22 mouse cellular contexts compared by ENCODE assay signal in the genomic region with DNA sequence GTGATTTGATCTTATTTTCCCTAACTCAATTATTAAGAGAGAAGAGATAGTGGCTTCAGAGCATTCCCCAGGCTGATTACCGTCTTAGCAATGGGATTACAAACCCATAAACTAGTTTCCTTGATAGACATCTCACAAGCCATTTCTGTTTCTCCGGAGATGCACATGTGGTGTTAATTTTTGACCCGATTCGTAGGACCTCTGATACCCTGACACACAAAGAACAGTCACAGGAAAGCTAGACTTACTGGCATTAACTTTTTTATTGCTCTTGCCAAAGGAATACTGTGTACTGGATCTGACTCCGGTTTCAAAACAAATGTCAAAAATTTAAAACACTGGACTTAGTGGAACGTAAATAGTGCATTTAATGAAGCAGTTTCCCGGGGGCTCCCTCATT.
DNase-seq lines count a peak whose midpoint lies in the region; ATAC-seq and TF ChIP-seq lines count a peak whose summit lies in the region.
"Had no signal": no experiment of that assay in that cellular context is flagged by ENCODE, and none has a peak within 500 bp of the region (broad histone marks: within the 10 kb centered on the region; RNA-seq: fewer than 3 reads in every experiment).

No protein-coding gene starts in this region.

- no peak overlapping the region for H3K4me3 ChIP-seq in kidney, embryonic 14.5 days (ENCODE audit: low read length)
- peak overlapping the region; percentile 26 to 42; a peak in 1 of 4 replicates for H3K4me3 ChIP-seq in MEL (ENCODE audit: control insufficient read depth in 1 of 2, insufficient read depth in 1 of 2, low read depth in 2 of 2, low read length in 2 of 2)
- peak overlapping the region; percentile 13; the same call in 1 of the 2 replicates for H3K4me3 ChIP-seq in embryonic facial prominence, embryonic 10.5 days
- H3K4me3 ChIP-seq: heart, embryonic 15.5 days; midbrain, embryonic 15.5 days; myocyte; stomach, embryonic 15.5 days had no signal

- H3K9me3 ChIP-seq in kidney, embryonic 14.5 days (ENCODE audit: control insufficient read depth, low read length), result no peaks in the 10 kb centered on the region
- H3K9me3 ChIP-seq in MEL (replicated peaks; ENCODE audit: insufficient read depth, low read length), result no peaks in the 10 kb centered on the region
- no peaks in the 10 kb centered on the region for H3K9me3 ChIP-seq in embryonic facial prominence, embryonic 10.5 days
- H3K9me3 ChIP-seq: heart, embryonic 15.5 days; midbrain, embryonic 15.5 days; stomach, embryonic 15.5 days had no signal

- H3K79me2 ChIP-seq in MEL (ENCODE audit: control insufficient read depth, insufficient read depth, low read length, poor library complexity), result no peaks in the 10 kb centered on the region

- H3K9ac ChIP-seq in kidney, embryonic 14.5 days (ENCODE audit: low read depth, low read length), result no peak overlapping the region
- peak overlapping the region; percentile 54; the same call in 1 of the 2 replicates for H3K9ac ChIP-seq in MEL (ENCODE audit: control insufficient read depth, low read depth, low read length, poor library complexity, severe bottlenecking)
- H3K9ac ChIP-seq: heart, embryonic 15.5 days; midbrain, embryonic 15.5 days; stomach, embryonic 15.5 days had no signal

- no peak for ATAC-seq in kidney, embryonic 14.5 days (ENCODE audit: low FRiP score, low TSS enrichment)
- ATAC-seq: forebrain, embryonic 16.5 days; hindbrain, postnatal 0 days; midbrain, embryonic 15.5 days; Patski had no signal

- WGBS in kidney, embryonic 14.5 days, result 17% methylated on average over 7 of the region's 7 CpGs
- WGBS in embryonic facial prominence, embryonic 10.5 days, result 30% methylated on average over 7 of the region's 7 CpGs

- no peak for TF ChIP-seq POLR2A in MEL (IDR thresholded peaks at IDR 0.05; ENCODE audit: control insufficient read depth in 1 of 2, insufficient read depth in 1 of 2, low read depth in 1 of 2, low read length in 2 of 2, poor library complexity in 1 of 2)

- H3K4me2 ChIP-seq in kidney, embryonic 14.5 days (replicated peaks; ENCODE audit: low read depth, low read length), result peak overlapping the region; percentile 17; the same call in 1 of the 2 replicates
- H3K4me2 ChIP-seq: heart, embryonic 15.5 days; liver, embryonic 11.5 days; midbrain, embryonic 15.5 days; stomach, embryonic 15.5 days had no signal

- no peaks in the 10 kb centered on the region for H3K36me3 ChIP-seq in kidney, embryonic 14.5 days (ENCODE audit: control insufficient read depth, insufficient read depth, low read length)
- peaks cover 0 to 22% of the 10 kb centered on the region in 2 experiments; a peak in 2 of 4 replicates for H3K36me3 ChIP-seq in MEL (ENCODE audit: control insufficient read depth in 1 of 2, insufficient read depth in 2 of 2, low read length in 2 of 2)
- no peaks in the 10 kb centered on the region for H3K36me3 ChIP-seq in embryonic facial prominence, embryonic 10.5 days (replicated peaks)
- H3K36me3 ChIP-seq: heart, embryonic 15.5 days; midbrain, embryonic 15.5 days; stomach, embryonic 15.5 days had no signal

- no peaks in the 10 kb centered on the region for H3K27me3 ChIP-seq in kidney, embryonic 14.5 days (ENCODE audit: control insufficient read depth, insufficient read depth, low read length)
- H3K27me3 ChIP-seq in MEL (ENCODE audit: control insufficient read depth in 1 of 2, insufficient read depth in 2 of 2, low read length in 2 of 2), result no peaks in the 10 kb centered on the region
- no peaks in the 10 kb centered on the region for H3K27me3 ChIP-seq in embryonic facial prominence, embryonic 10.5 days (replicated peaks; ENCODE audit: low read depth, poor library complexity, severe bottlenecking)
- H3K27me3 ChIP-seq: heart, embryonic 15.5 days; midbrain, embryonic 15.5 days; Patski; stomach, embryonic 15.5 days had no signal

- no peak for DNase-seq in kidney, adult 18-20 months
- DNase-seq in MEL (ENCODE audit: low read depth, low spot score), result no peak
- DNase-seq in embryonic facial prominence, embryonic 10.5 days (ENCODE audit: low spot score), result no peak
- peak; percentile 29 for DNase-seq in forelimb bud, embryonic 11.5 days (ENCODE audit: low read depth, low spot score)
- DNase-seq in urinary bladder, adult 18-20 months (ENCODE audit: low spot score in 2 of 2), result no peak
- no peak for DNase-seq in lung, postnatal 10 days
- DNase-seq: adrenal gland, postnatal 14 days; cerebellum, postnatal 10 days; gastrocnemius, postnatal 36 days; heart, postnatal 4 days; lung, adult 2 months; lung, postnatal 36 days; thymus, adult 18-20 months had no signal

- no peak overlapping the region for H3K27ac ChIP-seq in kidney, embryonic 14.5 days (ENCODE audit: low read depth, low read length)
- H3K27ac ChIP-seq in MEL (ENCODE audit: control insufficient read depth, low read depth, low read length), result peak overlapping the region; percentile 84
- H3K27ac ChIP-seq in embryonic facial prominence, embryonic 10.5 days (replicated peaks), result peak overlapping the region; percentile 59; the same call in 1 of the 2 replicates
- H3K27ac ChIP-seq: heart, embryonic 15.5 days; hindbrain, postnatal 0 days; midbrain, embryonic 15.5 days; stomach, embryonic 15.5 days had no signal

- TF ChIP-seq CTCF in MEL (IDR thresholded peaks at IDR 0.05 in 2 of 3, conservative IDR thresholded peaks at IDR 0.05 in 1 of 3; ENCODE audit: control insufficient read depth in 1 of 3, insufficient read depth in 1 of 3, low read depth in 2 of 3, low read length in 3 of 3, poor library complexity in 1 of 3, severe bottlenecking in 1 of 3), result no peak

- H3K4me1 ChIP-seq in kidney, embryonic 14.5 days (ENCODE audit: control insufficient read depth, insufficient read depth, low read length), result peaks cover 71% of the 10 kb centered on the region
- H3K4me1 ChIP-seq in MEL (ENCODE audit: control insufficient read depth in 1 of 2, insufficient read depth in 2 of 2, low read length in 2 of 2), result peaks cover 8 to 42% of the 10 kb centered on the region in 2 experiments
- H3K4me1 ChIP-seq in embryonic facial prominence, embryonic 10.5 days, result peaks cover 84% of the 10 kb centered on the region

- TF ChIP-seq RAD21 in MEL (IDR thresholded peaks at IDR 0.05; ENCODE audit: low read depth, low read length), result no peak

- TF ChIP-seq EP300 in MEL (IDR thresholded peaks at IDR 0.05; ENCODE audit: low read depth in 1 of 2, low read length in 2 of 2), result no peak

TF ChIP-seq in MEL, 35 proteins besides CTCF, POLR2A, EP300 and RAD21:
- TF ChIP-seq SIN3A (IDR thresholded peaks at IDR 0.05; ENCODE audit: low read length) (no peak), ZKSCAN1 (IDR thresholded peaks at IDR 0.05; ENCODE audit: low read depth, low read length) (no peak), MAZ (IDR thresholded peaks at IDR 0.05; ENCODE audit: low read depth, low read length) (no peak), MAX (IDR thresholded peaks at IDR 0.05; ENCODE audit: low read length) (no peak), USF2 (IDR thresholded peaks at IDR 0.05; ENCODE audit: borderline replicate concordance in 1 of 2, insufficient read depth in 1 of 2, low read depth in 1 of 2, low read length in 2 of 2) (no peak), UBTF (IDR thresholded peaks at IDR 0.05; ENCODE audit: borderline replicate concordance, insufficient read depth, low read depth, low read length) (no peak), TBP (IDR thresholded peaks at IDR 0.05; ENCODE audit: low read depth, low read length) (no peak), ELF1 (IDR thresholded peaks at IDR 0.05; ENCODE audit: low read depth, low read length) (no peak), MAFK (IDR thresholded peaks at IDR 0.05; ENCODE audit: borderline replicate concordance, low read depth, low read length) (no peak), NELFE (IDR thresholded peaks at IDR 0.05; ENCODE audit: low read depth, low read length) (no peak), MYB (IDR thresholded peaks at IDR 0.05; ENCODE audit: low read depth, low read length) (no peak), HCFC1 (IDR thresholded peaks at IDR 0.05; ENCODE audit: low read depth, low read length) (no peak), CHD1 (IDR thresholded peaks at IDR 0.05; ENCODE audit: low read depth, low read length) (no peak), MYC (IDR thresholded peaks at IDR 0.05; ENCODE audit: low read depth, low read length) (no peak), TCF12 (IDR thresholded peaks at IDR 0.05; ENCODE audit: low read depth, low read length) (no peak), KAT2A (conservative IDR thresholded peaks at IDR 0.05; ENCODE audit: low read depth, low read length) (no peak), CHD2 (IDR thresholded peaks at IDR 0.05; ENCODE audit: low read length) (no peak)
